Mouse (Mus musculus): ENCODE results near the gene Acy3.
"Not testable (repeated sequence)": the region's sequence is repeated elsewhere in the genome, so short reads cannot be mapped to it uniquely, and the experiment has no call there.

Acy3 gene

GRCm38 (mm10) chr19:3986334-3986733 lies at the start of gene Acy3:
Acy3 (plus strand) TSS chr19:3986570.
- no peak for DNase-seq (ENCODE audit: low spot score)

DNA sequence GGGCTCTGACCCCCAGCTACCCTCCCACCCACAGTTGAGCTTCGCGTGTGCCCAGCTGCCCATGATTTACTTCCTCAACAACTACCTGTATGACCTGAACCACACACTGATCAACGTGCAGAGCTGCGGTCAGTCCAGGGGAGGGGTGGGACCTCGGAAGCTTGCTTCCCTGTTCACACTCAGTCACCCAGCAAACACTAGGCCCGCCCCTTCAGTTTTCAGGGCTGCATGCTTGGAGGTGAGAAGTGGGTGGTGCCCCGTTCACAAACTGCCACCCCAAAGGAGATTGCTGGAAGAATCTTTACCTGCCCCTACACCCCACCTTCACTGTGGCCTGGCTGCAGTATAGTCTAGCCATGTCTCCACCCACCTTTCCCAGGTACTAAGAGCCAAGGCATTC lies 44.1 kb upstream of the Acy3 start:
- no peak for DNase-seq (ENCODE audit: low spot score)

GRCm38 (mm10) chr19:3942986-3943735 lies 43.2 kb upstream of the Acy3 start:
- no peak for DNase-seq (ENCODE audit: low spot score)

DNA sequence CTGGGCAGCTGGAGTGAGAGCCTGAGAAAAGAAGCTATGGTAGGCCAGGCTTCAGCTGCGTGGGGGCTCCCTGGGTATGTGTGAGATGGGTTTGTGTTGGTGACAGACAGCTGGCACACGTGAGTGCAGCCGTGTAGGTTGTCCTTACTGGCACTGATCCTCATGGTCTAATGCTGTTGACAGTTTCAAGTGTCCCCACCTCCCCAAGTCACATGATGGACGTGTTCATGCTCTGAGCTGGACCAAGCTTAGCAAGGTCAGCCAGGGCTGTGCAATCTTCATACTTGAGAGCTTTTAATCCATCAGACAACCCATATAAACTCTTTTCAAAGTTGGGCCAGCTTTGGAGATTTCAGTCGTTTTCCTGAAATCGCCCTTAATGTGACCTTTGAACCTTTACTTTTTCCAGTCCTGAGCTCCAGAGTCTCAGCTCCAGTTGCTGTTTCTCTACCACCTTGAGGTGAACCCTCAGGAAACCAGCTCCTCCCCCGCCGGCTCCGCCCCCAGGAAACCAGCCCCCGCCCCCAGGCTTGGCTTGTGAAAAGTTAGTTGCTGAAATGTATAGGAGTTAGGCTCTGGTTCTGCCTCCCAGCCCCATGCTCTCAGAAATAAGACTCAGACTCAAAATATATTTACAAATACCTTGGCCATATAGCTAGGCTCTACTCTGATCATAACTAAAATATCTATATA lies 40.4 kb upstream of the Acy3 start:
- no peak for DNase-seq (ENCODE audit: low spot score)

DNA sequence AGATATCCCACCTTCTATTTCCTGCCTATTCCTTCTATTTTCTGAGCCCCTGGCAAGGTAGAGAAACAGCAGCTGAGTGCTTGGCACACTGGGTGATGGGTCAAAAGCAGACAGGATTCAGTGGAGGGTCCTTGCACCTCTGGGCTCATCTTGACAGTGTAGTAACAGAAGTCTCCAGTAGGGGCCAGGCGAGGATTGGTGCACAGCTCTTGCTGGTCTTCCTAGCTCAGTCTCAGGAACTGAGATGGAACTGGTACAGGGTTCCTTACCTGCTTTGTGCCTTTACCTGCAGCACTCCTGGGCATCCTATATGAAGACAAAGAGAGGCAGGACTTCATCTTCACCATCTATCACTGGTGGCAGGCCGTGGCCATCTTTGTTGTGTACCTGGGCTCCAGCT lies 39.7 kb upstream of the Acy3 start:
- DNase-seq (ENCODE audit: low spot score), result no peak

GRCm38 (mm10) chr19:3947813-3948212 lies 38.6 kb upstream of the Acy3 start:
- DNase-seq (ENCODE audit: low spot score), result no peak

- DNase-seq (ENCODE audit: low spot score), result no peak
These were observed 37.8 kb upstream of the Acy3 start for GRCm38 (mm10) chr19:3948546-3948945.

DNA sequence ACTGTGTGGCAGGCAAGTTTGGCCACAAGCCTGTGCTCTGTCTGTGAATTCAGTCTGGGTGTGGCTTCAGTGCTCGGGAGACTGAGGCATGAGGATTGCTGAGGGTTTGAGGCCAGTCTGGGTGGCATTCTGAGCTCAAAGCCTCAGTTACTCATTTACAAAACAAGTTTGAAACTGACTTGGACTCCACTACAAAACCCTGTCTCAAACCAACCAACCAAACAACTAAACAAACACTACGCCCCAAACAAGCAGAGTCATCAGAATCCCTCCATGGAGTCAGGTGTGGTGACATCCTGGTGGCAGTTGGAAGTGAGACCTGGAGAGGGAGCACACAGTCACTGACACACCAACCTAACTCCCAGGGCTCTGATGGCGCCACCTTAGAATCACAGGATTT lies 36.0 kb upstream of the Acy3 start:
- no peak for DNase-seq (ENCODE audit: low spot score)

DNA sequence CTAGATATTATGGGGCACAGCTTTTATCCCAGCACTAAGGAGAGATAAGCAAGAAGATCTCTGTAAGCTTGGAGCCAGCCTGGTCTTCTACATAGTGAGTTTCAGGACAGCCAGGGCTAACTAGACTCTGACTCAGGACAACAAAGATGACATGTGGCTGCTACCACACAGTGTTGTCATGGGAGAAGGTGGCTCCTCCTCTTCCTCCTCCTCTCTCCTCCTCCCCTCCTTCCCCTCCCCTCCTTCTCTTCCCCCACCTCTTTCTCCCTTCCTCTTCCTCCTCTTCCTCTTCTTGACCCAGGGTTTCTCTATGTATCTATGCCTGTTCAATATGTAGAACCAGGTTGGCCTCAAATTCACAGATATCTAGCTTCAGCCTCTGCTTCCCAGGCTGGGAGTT lies 34.9 kb upstream of the Acy3 start:
- no peak for DNase-seq (ENCODE audit: low spot score)

DNA sequence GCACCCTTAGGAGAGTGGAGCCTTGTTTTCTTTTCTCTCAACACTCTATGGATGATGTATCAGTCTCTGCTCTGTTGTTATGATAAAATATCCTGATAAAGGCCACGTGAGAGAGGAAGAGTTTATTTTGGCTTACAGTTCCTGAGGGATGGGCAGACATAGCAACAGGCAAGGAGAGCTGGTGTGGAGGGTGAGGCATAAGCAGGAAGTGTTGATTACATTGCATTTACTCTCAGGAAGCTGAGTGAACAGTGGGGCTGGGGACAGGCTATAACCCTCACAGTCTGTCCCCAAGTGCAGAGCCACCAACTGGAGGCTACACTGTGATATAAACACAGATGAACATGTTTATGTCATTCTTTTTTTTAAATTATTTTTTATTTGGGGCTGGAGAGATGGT lies 34.3 kb upstream of the Acy3 start:
- no peak for DNase-seq (ENCODE audit: low spot score)

DNA sequence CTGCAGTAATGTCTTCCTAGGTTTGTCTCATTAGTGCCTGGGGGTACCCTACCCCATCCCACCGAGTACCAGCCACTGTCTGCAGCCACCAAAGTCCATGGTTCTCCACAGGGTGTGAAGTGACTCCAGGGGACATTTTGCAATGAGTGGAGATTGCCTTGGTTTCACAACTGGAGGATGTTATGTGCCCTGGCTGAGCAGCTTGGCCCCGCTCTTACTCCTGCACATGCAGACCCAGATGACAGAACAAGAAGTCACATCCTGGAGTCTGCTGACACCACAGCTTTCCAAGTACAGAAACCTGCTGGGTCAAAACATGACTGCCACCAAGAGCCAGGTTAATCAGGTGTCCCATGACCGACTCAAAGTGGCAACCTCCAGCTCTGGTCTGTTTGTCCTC lies 31.3 kb upstream of the Acy3 start:
- no peak for DNase-seq (ENCODE audit: low spot score)

DNA sequence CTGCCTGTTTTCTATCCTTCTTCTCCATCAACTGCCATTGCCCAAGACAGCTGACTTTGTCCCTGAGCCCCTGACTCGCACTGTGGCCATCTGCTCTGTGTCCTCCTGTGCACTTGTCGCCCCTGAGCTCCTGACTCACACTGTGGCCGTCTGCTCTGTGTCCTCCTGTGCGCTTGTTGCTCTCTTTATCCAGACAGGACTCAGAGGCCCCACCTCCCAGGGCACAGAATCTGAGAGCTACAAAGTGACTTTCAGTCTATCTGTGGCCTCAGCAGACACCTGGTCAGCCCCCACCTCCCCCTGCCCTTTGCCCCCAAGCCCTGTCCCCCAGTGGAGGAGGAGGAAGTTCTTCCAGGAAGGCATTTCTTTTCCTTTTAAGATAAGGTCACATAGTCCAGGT lies 30.6 kb upstream of the Acy3 start:
- DNase-seq (ENCODE audit: low spot score), result no peak

GRCm38 (mm10) chr19:3957296-3958036 lies 28.9 kb upstream of the Acy3 start:
- DNase-seq (ENCODE audit: low spot score), result not testable (repeated sequence)

GRCm38 (mm10) chr19:3958470-3958869 lies 27.9 kb upstream of the Acy3 start, which contains the start of gene Aldh3b3:
Aldh3b3 (plus strand) TSS chr19:3958645.
- no peak for DNase-seq (ENCODE audit: low spot score)

DNA sequence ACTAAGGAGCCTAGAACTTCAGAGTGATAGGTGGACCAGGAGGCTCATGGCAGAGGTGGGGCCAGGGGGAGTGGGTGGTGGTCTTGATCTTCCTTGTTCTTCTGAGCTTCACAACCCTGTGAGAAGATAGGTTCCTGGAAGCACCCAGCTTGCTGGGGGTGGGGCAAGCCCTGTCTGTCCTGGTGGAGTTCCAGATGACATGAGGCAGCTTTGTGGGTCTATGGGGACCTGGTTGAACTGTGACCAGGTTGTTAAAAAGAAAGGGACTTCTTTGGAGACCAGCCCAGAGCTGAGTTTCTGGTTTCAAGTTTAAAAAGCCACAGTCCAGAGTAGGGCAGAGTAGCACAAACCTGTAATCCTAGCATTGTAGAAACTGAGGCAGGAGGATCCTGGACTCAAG lies 27.3 kb upstream of the Acy3 start:
- DNase-seq (ENCODE audit: low spot score), result no peak

DNA sequence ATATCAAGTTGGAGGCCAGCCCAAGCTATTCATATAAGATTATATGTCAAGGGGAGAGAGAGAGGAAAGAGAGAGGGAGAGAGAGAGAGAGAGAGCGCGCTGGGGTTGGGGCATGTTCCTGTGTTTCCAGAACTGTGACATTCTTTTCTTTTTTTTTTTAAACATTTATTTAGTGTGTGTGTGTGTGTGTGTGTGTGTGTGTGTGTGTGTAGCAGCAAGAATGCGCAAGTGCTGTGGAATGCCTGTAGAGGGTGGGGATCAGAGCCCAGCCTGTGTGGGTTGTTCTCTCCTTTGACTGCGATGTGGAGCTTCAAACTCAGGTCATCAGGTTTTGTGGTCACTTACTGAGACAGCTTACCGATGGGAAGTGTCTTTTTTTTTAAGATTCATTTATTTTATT lies 26.2 kb upstream of the Acy3 start:
- DNase-seq (ENCODE audit: low spot score), result no peak

GRCm38 (mm10) chr19:3961805-3962204 lies 24.6 kb upstream of the Acy3 start:
- not testable (repeated sequence) for DNase-seq (ENCODE audit: low spot score)

DNA sequence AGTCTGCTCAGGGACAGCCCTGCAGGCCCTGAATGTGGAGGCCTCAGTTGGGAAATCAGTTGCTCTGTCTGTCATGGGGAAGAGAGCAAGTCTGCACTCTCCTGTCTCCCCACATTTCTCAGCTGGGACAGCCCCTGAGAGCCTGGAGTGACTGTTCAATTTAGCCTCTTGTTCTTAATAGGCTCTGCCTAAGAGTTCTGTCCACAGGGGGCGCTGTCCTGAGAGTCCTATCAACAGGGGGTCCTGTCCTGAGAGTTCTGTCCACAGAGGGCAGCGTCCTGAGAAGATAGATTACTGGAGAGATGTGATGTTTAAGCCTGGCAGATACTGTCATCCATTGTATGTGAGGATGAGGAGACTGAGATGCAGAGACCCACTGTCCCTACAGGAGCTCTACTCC lies 23.9 kb upstream of the Acy3 start:
- no peak for DNase-seq (ENCODE audit: low spot score)

GRCm38 (mm10) chr19:3964030-3964429 lies 22.3 kb upstream of the Acy3 start:
- DNase-seq (ENCODE audit: low spot score), result no peak

DNA sequence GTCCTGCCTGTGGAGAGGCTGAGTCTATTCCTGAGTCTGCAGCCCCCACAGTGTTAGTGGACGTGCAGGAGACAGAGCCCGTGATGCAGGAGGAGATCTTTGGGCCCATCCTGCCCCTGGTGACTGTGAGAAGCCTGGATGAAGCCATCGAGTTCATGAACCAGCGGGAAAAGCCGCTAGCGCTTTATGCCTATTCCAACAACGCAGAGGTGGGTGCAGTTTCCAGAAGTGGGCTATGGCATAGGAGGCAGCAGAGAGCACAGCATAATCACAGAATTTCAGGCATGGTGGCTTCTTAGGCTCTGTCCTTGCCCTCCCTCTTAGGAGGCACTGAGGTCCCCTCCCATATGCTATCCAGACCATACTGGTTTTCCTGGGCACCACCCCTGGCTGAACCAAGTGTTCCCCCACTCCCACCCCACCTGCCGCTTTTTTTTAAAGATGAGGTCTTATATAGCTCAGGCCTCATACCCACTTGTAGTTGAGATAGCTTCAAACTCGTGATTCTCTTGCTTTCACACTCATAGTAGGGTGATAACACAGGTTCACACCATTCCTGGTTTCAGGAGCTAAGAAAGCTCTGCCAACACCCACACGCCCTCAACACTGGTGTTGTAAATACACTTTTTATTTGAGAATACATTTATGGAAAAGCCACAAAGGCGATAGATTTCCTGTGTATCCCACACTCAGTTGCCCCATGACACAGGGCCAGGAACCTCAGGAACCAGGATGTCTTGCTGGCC lies 19.9 kb upstream of the Acy3 start:
- no peak for DNase-seq (ENCODE audit: low spot score)

- DNase-seq (ENCODE audit: low spot score), result no peak
These were observed 19.1 kb upstream of the Acy3 start for GRCm38 (mm10) chr19:3967258-3967657.

GRCm38 (mm10) chr19:3972229-3972628 lies 14.1 kb upstream of the Acy3 start, which contains the start of gene Aldh3b2:
Aldh3b2 (plus strand) TSS chr19:3972328.
- no peak for DNase-seq (ENCODE audit: low spot score)

Measured in left cerebral cortex, adult 11 months (tissue).